Mouse (Mus musculus): ENCODE results near the gene Olfr616.
"Not testable (repeated sequence)": the region's sequence is repeated elsewhere in the genome, so short reads cannot be mapped to it uniquely, and the experiment has no call there.

The Olfr616 gene

DNA sequence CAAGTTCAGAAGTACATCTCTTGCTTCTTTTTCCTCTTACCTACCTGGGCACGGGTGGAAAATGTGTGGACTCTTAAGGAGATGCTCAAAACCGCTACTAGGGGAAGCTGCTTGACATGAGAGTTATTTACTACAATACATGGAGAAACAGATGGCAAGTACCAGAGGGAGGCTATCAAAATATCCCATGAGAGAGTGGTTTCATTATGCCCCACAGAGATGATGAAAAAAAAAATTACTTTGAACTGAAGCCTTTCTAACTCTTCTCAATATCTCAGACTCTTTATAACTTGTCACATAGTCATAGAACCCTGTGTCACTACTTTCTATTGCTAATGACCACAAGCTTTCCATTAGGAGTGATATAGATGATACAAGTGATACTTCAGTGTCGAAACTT, at the start of gene Olfr616:
Gene Olfr616 (minus strand): TSS at position 101 of the 400 bp plus-strand sequence.
- no peak for DNase-seq (ENCODE audit: low read depth, low spot score)

DNA sequence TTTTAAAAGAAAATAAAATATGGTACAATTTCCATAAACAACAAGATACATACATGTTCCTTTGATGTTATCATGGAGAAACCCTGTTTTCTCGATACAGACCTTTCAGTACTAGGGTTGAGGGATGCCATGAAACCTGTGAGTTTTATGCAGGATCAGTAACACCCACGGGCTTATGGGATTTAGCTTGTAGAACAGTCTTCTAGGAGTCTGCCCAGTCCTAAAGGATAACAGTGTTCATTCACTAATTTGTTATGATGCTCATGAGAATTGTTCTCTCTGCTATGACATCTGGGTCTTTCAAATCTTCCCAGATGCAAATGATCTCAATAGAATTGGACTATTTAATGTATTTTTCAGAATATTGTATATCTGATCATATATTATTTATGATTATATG, 43.5 kb upstream of the Olfr616 start, which contains the start of gene Olfr620:
Gene Olfr620 (minus strand): TSS at position 101 of the 400 bp plus-strand sequence.
- DNase-seq (ENCODE audit: low read depth, low spot score): no peak

DNA sequence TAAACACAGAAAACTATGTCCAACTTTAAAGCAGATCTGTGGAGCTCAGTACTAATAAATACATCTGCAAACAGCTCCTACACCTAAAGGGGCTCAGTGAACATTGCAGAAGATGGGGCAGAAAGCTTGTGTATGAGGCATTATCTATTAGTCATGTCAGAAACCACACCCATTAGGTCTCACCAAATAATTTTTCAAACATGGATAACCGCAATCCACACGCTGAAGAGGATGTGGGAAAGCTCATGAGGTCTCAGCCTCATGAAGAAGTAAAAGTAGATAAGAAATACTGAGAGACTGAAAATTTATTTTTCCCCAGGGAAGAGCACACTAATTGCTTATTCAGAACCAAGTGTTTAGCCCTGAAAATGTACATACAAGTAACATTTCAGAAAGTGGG, 38.5 kb upstream of the Olfr616 start:
- DNase-seq (ENCODE audit: low read depth, low spot score): no peak

DNA sequence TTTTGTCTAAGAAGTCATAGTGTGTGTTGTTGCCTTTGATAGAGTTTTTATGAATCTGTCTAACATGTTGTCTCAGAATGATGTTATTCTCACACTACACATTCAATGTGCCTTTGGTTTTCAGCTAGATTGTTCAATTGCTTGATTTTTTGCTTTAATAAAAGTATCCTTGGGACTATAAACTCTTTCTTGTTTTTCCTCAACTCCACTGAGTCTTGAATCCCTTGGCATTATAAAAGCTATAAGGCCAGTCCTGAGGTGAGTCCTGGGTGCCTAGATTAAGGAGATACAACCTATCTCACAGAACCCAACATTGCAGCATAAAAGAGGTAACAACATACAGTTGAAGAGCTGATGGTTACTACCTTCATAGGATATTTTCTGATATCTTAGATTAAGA, 31.3 kb upstream of the Olfr616 start, which contains the start of gene Olfr619:
Gene Olfr619 (plus strand): TSS at position 301 of the 400 bp plus-strand sequence.
- DNase-seq (ENCODE audit: low read depth, low spot score): no peak

DNA sequence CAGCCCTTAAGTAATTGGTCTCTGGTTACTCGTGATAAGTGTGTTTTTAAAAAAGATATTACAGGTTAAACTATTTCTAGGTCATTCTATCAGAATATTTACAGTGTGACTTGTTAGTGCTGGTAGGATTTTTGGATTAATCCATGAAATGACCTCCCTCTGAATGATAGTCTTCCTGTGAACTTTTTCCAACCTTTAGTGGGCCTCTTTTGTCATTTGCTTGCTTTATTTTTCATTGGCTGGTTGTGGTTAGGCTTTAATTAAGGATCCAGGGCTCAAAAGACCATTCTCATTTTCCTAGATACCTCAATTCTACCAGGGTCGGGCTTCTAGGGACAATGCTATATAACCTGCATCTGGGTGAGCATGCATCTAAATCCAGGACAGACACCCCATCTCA, 20.9 kb upstream of the Olfr616 start, which contains the start of gene Olfr618:
Gene Olfr618 (plus strand): TSS at position 301 of the 400 bp plus-strand sequence.
- DNase-seq (ENCODE audit: low read depth, low spot score): no peak

DNA sequence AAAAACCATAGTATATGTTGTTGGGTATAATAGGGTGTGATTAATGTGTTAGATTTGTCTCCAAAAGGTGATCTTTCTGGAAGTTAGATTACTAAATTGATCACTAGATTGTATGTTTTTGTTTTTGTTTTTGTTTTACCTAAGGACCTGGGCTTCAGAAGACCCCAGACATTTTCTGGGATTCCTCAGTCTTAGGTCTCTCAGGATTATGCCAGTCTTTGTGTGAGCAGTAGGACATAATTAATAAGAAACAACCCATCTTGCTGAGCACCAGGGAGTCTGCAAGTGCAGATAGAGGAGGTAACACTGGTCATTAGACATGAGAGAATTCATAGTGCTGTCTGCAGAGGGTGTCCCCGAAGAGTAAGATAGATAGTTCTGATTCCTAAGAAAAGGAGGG, 3.8 kb upstream of the Olfr616 start, which contains the start of gene Olfr617:
Gene Olfr617 (plus strand): TSS at position 301 of the 400 bp plus-strand sequence.
- no peak for DNase-seq (ENCODE audit: low read depth, low spot score)

DNA sequence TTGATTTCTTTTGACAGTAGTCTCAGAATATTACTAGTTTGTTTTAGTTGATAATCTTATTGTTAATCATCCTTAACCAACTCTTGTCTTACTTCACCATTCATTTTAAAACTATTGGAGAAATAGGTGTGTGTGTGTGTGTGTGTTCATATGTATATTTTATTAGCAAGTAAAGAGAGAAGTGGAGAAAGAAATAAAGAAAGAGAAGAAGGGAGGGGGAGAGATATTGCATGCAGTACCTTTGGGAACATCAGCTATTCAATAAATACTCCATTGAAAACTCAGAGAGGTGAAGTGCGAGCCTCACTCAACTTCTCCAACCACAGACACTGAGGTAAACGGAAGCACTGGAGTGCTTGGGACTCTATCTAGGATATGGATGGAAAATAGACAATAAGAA, 13.2 kb downstream of the Olfr616 start, which contains the start of gene Olfr615:
Gene Olfr615 (plus strand): TSS at position 301 of the 400 bp plus-strand sequence.
- no peak for DNase-seq (ENCODE audit: low read depth, low spot score)

DNA sequence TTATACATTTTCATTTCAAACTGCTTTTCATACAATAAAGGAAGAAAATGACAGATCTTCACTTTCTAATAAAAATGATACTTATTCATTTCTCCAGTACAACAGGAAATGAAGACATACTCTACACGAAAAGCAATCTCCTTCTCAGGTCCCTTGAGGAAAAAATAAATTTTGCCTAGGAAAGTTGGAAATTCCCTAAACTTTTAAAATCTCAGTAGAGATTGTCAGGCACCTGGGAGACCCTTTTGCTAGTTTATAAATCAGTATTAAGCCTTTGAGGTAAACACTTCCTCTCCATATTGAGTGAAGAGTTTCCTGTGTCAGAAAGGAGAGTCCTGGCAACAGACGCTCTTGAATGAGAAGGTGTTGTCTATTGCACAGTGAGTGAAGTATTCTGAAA, 21.2 kb downstream of the Olfr616 start, which contains the start of gene Olfr613:
Gene Olfr613 (plus strand): TSS at position 301 of the 400 bp plus-strand sequence.
- no peak for DNase-seq (ENCODE audit: low read depth, low spot score)

DNA sequence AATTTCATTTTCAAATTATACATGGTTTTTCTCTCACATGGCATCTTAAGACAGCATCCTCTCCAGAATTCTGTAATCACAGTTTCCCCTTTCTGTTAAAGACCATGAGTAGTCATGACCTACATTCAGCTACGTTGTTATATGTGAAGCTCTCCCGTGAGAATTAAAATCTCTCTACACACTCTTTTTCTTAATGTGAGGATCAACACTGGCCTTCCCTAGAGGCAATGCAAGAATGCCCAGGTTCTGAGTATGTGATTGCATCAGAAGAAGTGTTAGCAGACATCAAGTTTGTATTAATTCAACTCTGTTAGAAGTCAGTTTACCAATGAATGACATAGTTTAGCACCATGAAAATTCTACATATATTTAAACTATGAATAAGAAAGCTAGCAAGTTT, 26.3 kb downstream of the Olfr616 start, which contains the start of gene Olfr612:
Gene Olfr612 (minus strand): TSS at position 101 of the 400 bp plus-strand sequence.
- not testable (repeated sequence) for DNase-seq (ENCODE audit: low read depth, low spot score)

DNA sequence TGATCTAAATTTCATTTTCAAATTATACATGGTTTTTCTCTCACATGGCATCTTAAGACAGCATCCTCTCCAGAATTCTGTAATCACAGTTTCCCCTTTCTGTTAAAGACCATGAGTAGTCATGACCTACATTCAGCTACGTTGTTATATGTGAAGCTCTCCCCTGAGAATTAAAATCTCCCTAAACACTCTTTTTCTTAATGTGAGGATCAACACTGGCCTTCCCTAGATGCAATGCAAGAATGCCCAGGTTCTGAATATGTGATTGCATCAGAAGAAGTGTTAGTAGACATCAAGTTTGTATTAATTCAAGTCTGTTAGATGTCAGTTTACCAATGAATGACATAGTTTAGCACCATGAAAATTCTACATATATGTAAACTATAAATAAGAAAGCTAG, 48.2 kb downstream of the Olfr616 start, which contains the start of gene Olfr611:
Gene Olfr611 (minus strand): TSS at position 101 of the 400 bp plus-strand sequence.
- DNase-seq (ENCODE audit: low read depth, low spot score): not testable (repeated sequence)

All from brain, embryonic 18.5 days (tissue).